Mouse (Mus musculus) heart, postnatal 4 days (tissue): Measurements from ENCODE around the gene Mllt3. TPM values are rescaled to one million over a fixed set of nuclear protein-coding genes. Genes with fewer than 3 reads are reported as not detected.
A peak's percentile ranks its signal among the peaks of the same experiment; 100 is the strongest.

Source experiments
- DNase-seq: peaks from one replicate; pipeline ENCODE4 v3.0.0; 2021
- total RNA-seq, 2 experiments: library from RNA; stranded (reverse); gene quantifications; 2 replicates each; pipeline ENCODE4 v1.2.3; 2021

Mllt3 gene
- 10 to 100 TPM; 14.0 to 17.7 TPM for total RNA-seq

DNA sequence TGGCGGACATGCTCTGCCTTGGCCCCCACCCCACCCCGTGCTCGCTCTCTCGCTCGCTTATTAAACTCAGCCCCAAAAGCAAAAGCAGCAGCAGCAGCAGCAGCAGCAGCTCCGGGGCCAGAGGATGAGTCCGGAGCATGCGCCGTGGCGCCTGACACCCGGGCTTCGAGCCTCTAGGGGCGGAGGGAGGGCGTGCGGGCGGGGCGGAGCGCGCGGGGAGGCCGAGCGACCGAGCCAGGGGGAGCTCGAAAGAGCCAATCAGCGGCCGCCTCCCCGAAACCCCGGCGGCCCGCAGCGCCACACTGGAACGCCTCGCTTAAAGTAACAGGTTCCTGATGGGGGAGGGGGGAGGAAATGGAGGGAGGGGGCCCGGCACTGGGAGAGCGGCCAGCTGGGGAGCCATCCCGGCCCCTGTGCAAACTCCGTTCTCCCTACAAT lies at the start of gene Mllt3:
TSS of gene Mllt3 (minus strand) at position 149 of the 438 bp plus-strand sequence.
- DNase-seq, result peak; percentile 97

DNA sequence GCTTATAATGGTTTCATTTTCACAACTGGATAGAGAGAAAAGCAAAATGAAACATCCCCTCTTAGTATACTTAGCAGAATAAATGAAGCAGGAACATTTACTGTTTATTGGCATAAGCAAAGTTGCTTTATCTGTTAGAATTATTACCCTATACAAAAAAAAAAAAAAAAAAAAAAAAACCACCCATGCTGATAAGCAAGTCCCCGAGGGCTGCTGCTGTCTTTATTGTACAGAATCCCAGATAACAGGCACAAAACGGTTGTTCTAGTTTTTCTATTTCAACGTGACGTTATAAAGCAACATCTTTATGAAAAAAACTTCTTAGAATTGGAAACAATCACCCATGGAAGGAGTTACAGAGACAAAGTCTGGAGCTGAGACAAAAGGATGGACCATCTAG lies 49.2 kb upstream of the Mllt3 start:
- no peak for DNase-seq

DNA sequence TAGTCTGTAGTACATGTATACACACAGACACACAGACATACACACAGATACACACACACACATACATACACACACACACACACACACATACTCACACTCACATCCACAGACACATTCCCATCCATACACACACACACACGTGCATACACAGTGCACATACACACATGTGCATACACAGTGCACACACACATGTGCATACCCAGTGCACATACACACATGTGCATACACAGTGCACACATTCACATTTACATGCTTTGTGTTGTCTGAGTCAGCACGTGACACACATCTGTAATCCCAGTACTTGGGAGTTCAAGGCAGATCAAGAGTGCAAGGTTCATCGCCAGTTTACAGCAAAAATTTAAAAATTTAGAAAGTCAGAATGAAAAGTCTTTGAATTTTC lies 48.7 kb upstream of the Mllt3 start:
- DNase-seq, result no peak

DNA sequence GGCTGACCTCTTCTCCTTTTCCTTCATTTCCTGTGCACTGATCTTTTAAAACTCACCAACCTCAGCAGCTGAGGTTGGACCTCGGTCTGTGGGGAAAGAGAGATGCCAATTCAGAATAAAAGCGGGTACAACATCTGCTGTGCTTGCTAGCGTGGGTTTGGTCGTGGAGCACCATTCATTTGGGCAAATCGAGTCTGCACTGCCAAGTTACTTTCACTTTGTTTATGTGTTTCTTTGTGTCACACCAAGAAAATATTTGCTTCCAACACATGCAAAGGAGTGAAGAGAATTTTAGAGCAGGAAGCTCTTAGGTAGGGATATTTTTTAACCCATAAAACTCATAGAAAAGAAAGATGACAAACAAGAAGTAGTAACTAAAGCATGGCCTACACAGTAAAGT lies 48.3 kb upstream of the Mllt3 start:
- DNase-seq, result no peak

DNA sequence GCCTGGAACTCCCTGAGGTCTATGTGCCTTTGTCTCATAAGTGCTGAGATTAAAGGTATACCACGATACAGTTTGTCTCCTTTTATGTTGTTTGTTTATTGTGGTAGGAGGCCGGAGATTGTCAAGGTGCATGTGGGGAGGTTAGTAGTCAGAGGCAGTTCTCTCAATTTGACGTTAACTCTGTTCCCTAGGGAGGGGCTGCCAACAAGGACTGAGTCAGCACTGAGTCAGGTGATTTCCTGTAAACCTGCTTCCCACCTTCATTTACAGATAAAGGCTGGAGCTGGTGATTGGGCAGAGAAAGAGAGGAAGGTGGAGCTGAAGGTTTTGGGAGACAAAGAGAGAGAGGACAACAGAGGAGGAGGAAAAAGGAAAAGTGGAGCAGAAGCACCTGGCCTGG lies 45.8 kb upstream of the Mllt3 start:
- DNase-seq, result no peak

DNA sequence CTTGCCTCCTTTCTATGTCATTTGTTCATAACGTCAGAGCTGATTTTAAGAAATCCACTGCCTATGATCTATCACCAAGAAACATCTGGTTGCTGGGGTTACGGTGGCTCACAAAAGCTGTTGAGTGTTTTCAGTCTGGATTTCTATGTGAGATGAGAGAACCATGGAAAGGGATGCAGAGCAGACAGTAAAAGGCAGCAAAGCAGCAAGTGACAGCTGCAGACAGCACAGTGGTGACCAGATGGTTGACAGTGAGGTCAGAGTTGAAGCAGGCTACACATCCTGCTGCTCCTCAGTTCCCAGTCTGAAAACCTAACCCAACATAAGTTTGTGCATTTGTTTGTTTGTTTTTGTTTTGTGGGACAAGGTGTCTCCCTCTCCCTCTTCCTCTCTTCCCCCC lies 42.2 kb upstream of the Mllt3 start:
- DNase-seq, result no peak

DNA sequence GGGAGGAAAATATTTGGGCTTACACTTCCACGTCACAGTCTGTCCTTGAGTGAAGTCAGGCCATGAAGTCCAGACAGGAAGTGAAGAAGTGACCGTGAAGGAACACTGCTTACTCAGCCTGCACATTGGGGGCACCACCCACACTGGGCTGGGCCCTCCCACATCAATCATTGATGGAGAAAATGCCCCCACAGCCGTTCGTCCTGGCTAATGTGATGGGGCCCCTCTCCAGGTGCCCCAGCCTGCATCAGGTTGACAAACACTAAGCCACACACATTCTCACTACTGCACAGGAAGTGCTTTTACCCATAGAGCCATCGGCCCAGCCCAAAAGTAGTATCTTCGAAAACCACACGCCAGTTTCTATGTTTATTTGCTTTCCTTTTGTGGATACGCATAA lies 13.1 kb upstream of the Mllt3 start:
- no peak for DNase-seq

DNA sequence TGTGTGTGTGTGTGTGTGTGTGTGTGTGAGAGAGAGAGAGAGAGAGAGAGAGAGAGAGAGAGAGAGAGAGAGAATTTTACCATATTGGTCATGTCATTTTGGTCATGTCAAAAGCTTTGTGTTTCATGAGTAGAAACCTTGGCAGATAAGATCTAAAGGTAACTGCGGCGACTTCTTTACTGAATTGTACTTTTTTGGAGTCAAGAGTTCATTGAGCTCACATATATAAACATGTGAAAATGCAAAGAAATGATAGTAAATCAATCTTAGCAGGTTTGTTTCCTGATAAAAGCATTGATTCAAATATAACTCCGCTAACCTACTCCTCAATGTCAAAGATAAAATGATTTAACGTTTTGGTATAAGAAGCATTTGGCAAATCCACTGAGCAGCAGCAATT lies 12.0 kb upstream of the Mllt3 start:
- DNase-seq, result no peak

DNA sequence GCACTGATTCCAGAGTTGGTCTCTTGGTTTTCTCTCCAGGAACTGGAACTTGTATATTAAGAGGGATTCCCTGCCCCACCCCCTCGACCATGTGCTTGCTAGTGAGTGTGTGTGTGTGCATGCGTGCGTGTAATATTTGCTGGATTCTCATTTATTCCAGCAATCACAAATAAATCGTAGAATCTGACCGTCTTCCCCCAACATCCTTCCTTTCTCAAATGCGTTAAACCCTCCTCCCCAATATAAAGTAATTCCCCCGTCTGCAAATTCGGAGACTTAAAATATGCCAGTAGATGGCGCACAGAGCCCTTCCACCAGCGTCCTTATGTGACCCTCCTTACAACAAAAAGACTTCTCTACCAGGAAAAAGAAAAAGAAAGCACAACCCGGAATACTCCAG lies 2.2 kb upstream of the Mllt3 start:
- DNase-seq, result peak; percentile 59

DNA sequence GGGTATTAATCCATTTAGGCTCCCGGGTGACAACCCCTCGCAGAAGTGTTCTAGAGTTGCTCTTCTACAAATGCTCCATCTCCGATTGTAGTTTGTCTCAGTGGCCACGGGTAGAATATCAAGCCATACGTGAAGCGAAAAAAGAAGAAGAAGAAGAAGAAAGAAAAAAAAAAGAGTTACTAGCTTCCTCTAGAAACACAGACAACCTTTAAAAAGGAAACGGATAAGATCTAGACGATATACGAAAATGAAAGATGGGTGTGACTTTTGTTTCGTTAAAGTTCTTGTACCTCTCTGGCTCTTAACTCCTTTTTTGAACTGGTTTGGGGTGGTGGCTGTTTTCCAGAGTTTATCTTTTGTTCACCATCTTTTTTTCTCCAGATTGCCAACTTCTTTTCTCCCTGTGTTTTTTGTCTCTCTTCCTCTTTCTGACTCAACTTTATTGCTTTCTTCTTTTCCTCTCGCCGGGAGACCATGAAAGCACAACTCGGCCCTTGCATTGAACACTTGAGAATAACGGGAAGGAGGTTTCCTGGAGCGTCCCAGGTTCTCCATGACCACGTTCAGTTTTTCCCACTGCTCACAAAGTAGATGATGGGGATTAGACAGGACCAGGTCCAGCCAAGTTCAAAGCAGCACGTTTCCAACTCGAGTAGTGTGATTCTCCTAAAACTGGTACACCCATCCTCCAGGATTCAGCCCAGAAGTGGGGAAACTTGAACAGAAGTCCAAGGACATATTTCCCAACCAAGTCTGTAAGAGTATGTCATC lies 1.4 kb upstream of the Mllt3 start:
- no peak for DNase-seq

DNA sequence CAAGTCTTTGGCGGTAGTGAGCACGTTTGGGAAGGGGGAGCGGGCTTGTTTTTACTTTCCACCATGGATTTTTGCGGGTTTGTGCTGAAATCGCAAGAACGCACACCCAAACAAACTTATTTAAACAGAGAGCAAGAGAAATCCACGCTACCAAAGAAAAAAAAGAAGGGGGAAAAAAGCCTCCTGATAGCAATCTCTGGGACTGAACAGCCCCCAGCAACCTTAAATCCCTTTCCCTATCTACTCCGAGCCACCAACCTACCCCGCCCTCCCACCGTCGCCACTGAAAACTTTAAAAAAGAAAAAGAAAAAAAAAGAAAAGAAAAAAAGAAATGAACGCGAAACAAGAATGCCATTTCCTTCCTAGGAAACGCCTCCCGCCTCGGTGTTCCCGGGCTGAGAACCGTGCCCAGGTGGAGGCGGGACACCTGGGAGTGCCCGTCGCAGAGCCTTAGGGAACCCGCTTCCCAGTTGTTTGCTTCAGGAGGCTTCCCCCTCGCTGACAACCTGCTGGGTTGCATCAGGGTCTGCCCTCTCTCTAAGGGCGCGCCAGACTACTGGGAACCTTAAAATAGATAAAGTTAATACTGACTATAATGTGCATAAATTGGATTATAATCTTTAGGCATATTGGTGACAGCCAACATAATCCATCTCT lies 694 bp upstream of the Mllt3 start:
- DNase-seq, result peak; percentile 27

DNA sequence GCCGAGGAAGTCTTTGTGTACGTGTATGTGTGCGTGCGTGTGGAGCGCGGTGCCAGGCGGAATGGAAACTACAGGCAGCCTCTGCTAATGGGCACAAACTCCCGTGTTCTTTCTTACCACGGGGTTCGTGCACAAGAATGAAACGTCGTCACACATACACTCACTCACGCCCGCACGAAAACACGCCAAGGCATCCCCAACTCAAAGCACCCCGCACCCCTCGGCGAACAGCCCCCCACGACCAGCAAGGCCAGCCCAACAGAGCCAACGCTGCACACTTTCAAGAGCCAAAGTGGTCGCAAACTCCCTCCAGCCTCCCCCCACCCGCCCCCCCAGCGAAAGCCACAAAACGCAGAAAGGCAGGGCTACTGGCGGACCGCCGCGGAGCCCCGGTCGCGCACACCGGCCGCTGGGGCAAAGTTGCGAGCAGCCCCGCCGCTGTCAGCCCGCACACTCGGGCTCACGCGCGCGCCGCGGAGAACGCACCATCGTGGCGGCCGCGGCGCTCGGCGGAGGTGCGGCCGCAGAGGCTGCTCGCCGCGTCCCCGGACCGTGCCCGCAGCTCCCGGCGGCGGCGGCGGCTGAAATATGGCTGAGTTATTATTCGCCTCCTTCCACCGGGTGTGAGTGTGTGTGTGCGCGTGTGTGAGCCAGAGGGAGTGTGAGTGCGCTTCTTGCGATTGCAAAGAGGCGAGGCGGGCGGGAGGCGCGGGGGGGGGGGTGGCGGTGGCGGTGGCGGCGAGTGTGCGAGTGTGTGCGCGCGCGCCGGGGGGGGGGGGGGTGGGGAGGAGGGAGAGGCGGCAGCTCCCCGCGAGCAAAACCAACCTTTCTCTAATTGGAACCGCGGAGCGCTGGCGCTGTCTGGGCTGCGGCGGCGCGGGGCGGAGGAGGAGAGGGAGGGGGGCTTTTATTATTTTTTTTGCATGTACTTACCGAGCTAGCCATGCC lies 739 bp downstream of the Mllt3 start:
- peak; percentile 60 for DNase-seq

DNA sequence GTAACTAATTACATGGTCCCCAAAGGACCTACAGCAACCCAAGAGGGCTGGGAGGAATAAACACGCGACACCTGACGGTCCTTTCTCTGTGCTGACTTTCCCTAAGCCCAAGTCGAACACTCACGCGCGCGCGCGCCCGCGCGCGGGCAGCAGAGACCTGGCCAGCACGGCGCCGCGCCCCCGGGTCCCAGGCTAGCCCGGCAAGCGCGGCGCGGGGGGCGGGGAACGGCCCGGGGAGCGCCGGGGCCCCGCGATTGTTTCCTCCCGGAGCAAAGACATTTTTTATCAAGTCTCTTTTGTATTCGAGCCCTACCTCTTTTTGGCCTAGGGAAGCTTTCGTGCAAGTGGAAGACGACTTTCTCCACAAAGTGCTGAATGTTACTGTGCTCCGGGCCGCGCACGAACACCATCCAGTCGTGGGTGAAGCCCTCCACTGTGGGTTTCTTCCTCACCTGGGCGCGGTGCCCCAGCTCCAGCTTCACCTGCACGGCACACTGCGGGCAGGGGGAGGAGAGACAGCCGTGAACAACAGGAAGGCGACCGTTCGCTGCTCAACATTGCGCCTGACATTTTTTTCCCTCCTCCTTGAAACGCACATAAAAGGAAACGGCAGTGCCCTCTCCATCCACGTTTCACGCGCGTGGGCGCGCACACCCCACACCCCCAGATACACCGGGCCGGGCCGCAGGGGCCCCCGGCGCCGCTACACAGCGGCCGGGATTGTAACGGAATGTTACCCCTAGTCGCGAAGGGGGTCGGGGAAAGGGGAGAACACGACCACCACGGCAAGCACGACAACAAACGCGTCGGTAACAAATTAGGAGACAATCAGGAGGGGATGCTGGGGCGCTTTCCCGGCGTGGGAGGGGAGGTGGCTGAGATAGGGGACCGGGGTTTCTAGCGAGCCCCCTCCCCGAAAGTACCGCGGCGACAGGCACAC lies 1.7 kb downstream of the Mllt3 start:
- DNase-seq, result peak; percentile 36

DNA sequence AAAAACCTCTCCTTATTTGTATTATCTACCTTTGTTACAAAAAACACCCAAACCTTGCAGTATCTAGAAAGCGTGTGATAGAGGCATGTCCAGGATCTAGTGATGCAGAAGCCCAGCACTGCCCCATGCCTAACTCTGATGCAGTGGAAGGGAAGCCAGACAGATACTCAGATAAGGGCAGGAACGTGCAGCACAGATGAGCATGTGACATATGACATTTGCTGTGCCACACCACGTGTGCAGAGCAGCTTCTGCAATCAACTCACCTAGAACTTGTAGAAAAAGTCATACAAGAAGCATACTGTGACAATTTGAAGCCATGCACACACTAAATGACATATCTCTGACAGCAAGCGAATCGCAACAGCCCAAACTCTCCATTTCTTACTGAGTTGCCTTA lies 9.6 kb downstream of the Mllt3 start:
- DNase-seq, result no peak

DNA sequence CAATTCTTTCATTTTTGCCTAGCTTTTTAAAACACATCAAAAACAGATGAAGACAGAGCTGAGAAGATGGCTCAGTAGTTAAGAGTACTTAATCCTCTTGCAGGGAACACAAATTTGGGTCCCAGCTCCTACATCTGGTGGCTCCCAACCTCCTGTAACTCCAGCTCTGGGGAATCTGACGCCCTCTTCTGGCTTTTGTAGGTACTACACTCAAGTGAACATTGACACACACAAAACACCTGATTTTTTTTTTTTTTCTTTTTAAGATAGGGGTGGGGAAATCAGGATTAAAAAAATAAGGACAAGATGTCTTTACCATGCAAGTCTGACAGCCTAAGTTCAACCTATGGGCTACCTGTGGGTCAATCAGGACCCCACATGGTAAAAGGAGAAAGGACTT lies 10.5 kb downstream of the Mllt3 start:
- no peak for DNase-seq

DNA sequence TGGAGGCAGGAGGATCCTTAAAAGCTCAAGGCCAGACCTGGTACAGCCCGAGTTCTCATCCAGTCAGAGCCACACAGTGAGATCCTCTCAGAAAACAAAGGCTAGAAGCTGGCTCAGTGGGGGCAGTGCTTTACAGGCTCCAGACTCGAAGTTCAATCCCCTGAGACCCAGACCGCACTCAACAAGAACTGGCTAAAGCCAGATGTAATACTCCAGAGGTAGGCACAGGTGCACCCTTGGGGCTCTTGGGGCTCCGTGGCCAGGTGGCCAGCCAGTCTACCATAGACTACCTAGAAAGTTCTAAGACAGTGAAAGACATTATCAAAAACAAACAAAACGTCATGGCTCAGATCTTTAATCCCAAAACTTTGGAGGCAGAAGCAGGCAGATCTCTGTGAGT lies 12.7 kb downstream of the Mllt3 start:
- no peak for DNase-seq

DNA sequence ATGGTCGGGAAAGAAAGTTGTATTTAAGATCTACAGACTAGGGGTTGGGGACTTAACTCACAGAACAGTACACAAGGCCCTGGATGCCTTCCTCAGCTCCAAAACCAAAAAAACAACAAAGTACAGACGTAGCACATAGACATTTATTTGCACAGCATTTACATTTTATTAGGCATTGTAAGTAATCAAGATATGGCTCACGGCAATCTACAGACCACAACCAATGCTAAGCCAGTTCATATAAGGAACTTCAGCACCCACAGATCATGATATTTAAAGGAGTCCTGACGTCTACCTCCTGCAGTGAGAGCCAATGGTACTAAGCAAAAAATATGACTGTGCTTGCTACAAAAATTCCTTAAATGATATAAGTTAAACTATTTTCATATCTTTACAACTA lies 13.5 kb downstream of the Mllt3 start:
- no peak for DNase-seq

DNA sequence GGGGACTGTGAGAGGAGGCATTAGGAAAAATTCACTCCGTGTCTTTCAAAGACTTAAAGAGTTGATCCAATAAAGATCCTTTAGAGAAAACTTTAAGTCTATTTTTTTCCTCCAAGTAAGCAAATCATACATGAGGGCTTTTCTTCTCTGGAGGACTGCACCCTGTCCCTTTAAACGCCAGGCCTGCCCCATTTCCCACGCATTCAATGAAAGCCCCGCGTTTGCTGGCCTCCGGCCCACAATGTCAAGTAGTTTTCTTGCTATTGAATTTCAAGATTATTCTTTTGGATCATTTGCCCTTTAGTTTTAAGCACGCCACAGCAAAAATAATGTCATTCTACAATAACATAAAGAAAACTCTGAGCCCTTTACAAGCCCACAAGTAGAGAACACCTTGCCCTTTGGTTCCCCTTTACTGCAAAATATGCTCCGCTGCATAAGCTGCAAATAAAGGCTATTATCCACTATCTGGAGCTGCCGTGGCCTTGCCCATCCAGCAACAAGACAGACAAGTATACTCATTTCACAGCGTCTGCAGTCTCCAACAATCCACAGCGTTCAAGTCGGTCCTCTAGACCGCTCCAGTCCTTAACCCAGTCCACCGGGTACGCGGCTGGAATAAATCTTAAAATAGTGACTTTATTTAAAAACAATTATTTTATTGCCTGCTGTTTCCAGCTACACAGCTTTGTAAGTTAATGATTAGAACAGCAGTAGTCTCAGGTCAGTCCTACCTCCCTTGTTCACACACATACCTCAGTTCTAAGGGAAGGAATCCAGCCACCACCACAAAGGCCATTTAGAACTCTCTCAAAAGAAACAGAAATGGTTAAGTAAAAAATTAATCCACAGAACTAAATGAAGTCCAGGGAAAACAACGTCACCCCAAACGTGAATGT lies 15.5 kb downstream of the Mllt3 start:
- peak; percentile 55 for DNase-seq

DNA sequence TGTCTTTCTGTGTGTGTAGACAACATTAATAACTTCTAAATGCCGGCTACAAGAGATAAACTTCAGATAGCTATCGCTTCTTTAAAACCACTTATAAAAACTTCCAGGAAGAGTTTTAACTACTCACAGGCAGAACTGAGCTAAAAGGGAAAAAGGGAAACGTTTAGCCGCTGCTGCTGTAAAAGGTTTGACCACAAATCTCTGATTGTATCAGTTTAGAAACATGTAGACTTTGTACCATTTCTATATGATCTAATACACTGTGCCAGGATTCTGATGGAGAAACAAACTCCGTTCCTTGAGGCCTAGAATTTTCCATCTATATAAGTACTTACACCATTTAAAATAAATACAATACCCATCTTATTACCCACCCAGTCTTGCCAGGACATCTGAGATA lies 17.4 kb downstream of the Mllt3 start:
- no peak for DNase-seq

DNA sequence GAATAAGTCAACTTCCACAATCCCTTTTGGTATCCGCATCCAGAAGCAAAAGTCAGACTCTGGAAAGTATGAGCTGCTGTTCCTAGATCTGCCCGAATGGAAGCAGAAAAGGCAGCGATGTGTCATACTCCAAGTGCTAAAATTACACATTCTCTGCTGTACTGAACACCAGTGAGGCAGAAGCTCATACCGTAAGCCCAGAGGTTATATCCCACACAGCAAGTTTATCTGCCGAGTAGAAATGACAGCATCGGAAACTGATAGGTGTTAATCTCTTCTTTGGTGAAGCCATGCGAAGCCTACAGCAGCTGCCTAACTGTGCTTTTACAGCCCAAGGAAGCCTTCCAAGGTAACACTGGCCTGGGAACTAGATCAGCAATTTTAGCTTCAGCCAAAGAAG lies 17.9 kb downstream of the Mllt3 start:
- DNase-seq, result no peak

DNA sequence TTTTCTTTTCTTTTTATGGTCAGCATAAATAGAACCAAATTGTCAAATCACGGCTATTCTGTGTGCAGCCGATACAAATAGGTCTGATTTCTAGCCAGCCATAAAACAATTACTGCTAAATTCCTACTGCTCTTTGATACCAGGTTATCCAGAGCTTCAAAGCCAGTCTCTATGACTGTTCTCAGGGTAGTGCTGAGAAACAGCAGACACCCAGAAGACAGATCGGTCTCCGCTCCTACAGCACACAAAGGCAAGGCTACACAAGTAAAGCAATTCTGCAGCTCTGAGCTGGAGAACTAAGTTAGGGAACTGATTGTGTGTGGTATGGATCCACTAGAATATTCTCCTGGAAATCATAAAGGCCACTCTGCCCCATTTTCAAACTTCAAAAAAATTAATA lies 20.4 kb downstream of the Mllt3 start:
- no peak for DNase-seq
